Mouse (Mus musculus): ENCODE measurements around the gene Pitx2. TPM values are rescaled to one million over a fixed set of nuclear protein-coding genes. Genes with fewer than 3 reads are reported as not detected.

Gene Pitx2
- total RNA-seq, 2 experiments from 2014 or later, result 1.3 TPM; not detected in 1

GRCm38 (mm10) chr3:129225577-129226289 lies 26.1 kb downstream of the Pitx2 start:
- intact Hi-C loops (cut with DNase I), result no loop called here
- no peak for DNase-seq (ENCODE audit: low spot score in 2 of 2)

GRCm38 (mm10) chr3:129226681-129227080 lies 27.0 kb downstream of the Pitx2 start:
- intact Hi-C loops (cut with DNase I), result no loop called here
- DNase-seq (ENCODE audit: low spot score in 2 of 2), result no peak

- intact Hi-C loops (cut with DNase I), result no loop called here
- DNase-seq (ENCODE audit: low spot score in 2 of 2), result no peak
Measured at GRCm38 (mm10) chr3:129227331-129227730, 27.7 kb downstream of the Pitx2 start.

GRCm38 (mm10) chr3:129238010-129238409 lies 38.3 kb downstream of the Pitx2 start:
- intact Hi-C loops (cut with DNase I), result no loop called here

GRCm38 (mm10) chr3:129238664-129239258 lies 39.1 kb downstream of the Pitx2 start:
- no peak for DNase-seq (ENCODE audit: low spot score in 2 of 2)
- intact Hi-C loops (cut with DNase I), result no loop called here

More at GRCm38 (mm10) chr3:129238010-129238409, 38.3 kb downstream of the Pitx2 start:
- no peak for DNase-seq (ENCODE audit: low spot score in 2 of 2)

- DNase-seq (ENCODE audit: low spot score in 2 of 2), result no peak
- intact Hi-C loops (cut with DNase I), result no loop called here
Measured at GRCm38 (mm10) chr3:129250997-129251396, 51.3 kb downstream of the Pitx2 start.

GRCm38 (mm10) chr3:129254246-129254645 lies 54.6 kb downstream of the Pitx2 start:
- intact Hi-C loops (cut with DNase I), result no loop called here
- DNase-seq (ENCODE audit: low spot score in 2 of 2), result peak; percentile 6 to 30

GRCm38 (mm10) chr3:129256283-129256682 lies 56.6 kb downstream of the Pitx2 start:
- intact Hi-C loops (cut with DNase I), result no loop called here
- no peak for DNase-seq (ENCODE audit: low spot score in 2 of 2)

GRCm38 (mm10) chr3:129256766-129257165 lies 57.1 kb downstream of the Pitx2 start:
- intact Hi-C loops (cut with DNase I), result no loop called here
- no peak for DNase-seq (ENCODE audit: low spot score in 2 of 2)

GRCm38 (mm10) chr3:129258497-129258896 lies 58.8 kb downstream of the Pitx2 start:
- intact Hi-C loops (cut with DNase I), result no loop called here

More at GRCm38 (mm10) chr3:129258497-129258896, 58.8 kb downstream of the Pitx2 start:
- DNase-seq (ENCODE audit: low spot score in 2 of 2), result no peak

Other genes with a start within 250 kb of the Pitx2 start
- 1 to 10 TPM; 1.3 to 1.7 TPM for gene Enpep, start 132.8 kb downstream of the Pitx2 start, total RNA-seq (2021)

Measured in left cerebral cortex, postnatal 25 days (tissue).